Mouse (Mus musculus) hindbrain, embryonic 14.5 days (tissue): Measurements from ENCODE around the gene Gramd1b. TPM values are rescaled to one million over a fixed set of nuclear protein-coding genes. Genes with fewer than 3 reads are reported as not detected.

Experiments used
- ATAC-seq: fragments of 200-750 bp; cut with Nextera tagmentation; 2 replicates; pipeline ENCODE4 v1.8.0; 2017; ENCODE audit warnings: moderate number of reproducible peaks, mild to moderate bottlenecking, moderate TSS enrichment, moderate library complexity; ENCODE audit not compliant: low FRiP score
- DNase-seq: peaks from one replicate; pipeline ENCODE4 v3.0.0-alpha.2; 2015; ENCODE audit warnings: low spot score
- H3K27ac ChIP-seq: fragments of 300-500 bp; sonication (generic); 2 replicates; pipeline ENCODE4 v1.5.1; 2014; ENCODE audit warnings: mild to moderate bottlenecking, moderate library complexity
- H3K27me3 ChIP-seq: fragments of 300-500 bp; sonication (generic); 2 replicates; pipeline ENCODE4 v1.6.1; 2014; ENCODE audit warnings: mild to moderate bottlenecking, low read length, mixed read lengths; ENCODE audit not compliant: control insufficient read depth, insufficient read depth
- H3K36me3 ChIP-seq: fragments of 300-500 bp; sonication (generic); replicated peaks from 2 replicates; pipeline ENCODE4 v1.6.1; 2014; ENCODE audit not compliant: control insufficient read depth, insufficient read depth
- H3K4me1 ChIP-seq: fragments of 300-500 bp; sonication (generic); replicated peaks from 2 replicates; pipeline ENCODE4 v1.6.1; 2014; ENCODE audit warnings: antibody characterized with exemption, low read length, mixed read lengths; ENCODE audit not compliant: control insufficient read depth, insufficient read depth
- H3K4me2 ChIP-seq: fragments of 300-500 bp; sonication (generic); replicated peaks from 2 replicates; pipeline ENCODE4 v1.6.1; 2014; ENCODE audit warnings: mild to moderate bottlenecking, moderate library complexity
- H3K4me3 ChIP-seq: fragments of 300-500 bp; sonication (generic); replicated peaks from 2 replicates; pipeline ENCODE4 v1.5.1; 2014; ENCODE audit warnings: mild to moderate bottlenecking, low read length
- H3K9ac ChIP-seq: fragments of 300-500 bp; sonication (generic); 2 replicates; pipeline ENCODE4 v1.6.1; 2014
- H3K9me3 ChIP-seq: fragments of 300-500 bp; sonication (generic); 2 replicates; pipeline ENCODE4 v1.6.1; 2016; ENCODE audit warnings: low read length; ENCODE audit not compliant: control insufficient read depth
- WGBS: fragments of 180-500 bp; shearing (Covaris S2); extraction: QIAGEN DNeasy Blood & Tissue Kit; methylation state at CpG from one replicate; pipeline ENCODE4 v1.1.7; 2014; 5-methylcytosine and 5-hydroxymethylcytosine counted together
- polyA plus RNA-seq: library from polyadenylated mRNA; unstranded; fragments of >200 nt; fragmentation: Nextera tagmentation; extraction: Ambion mirVana; gene quantifications from 2 replicates; pipeline ENCODE4 v1.2.1, GENCODE M21; 2014

Gene Gramd1b
- polyA plus RNA-seq, 1 experiment from 2014 or later: 15.1 TPM

GRCm38 (mm10) chr9:40249106-40249505 is 282.1 kb downstream of the Gramd1b start:
- no peaks in the 10 kb centered on the region for H3K27me3 ChIP-seq
- H3K27ac ChIP-seq: no peak overlapping the region
- peaks cover 3% of the 10 kb centered on the region; the same call in 1 of the 2 replicates for H3K9me3 ChIP-seq
- H3K9ac ChIP-seq: no peak overlapping the region
- H3K4me1 ChIP-seq: 0 out of 2 replicates have a peak, but pooled peaks cover 4% of the 10 kb centered on the region
- no peak overlapping the region for H3K4me3 ChIP-seq
- ATAC-seq: no peak
- no peak for DNase-seq
- no peaks in the 10 kb centered on the region for H3K36me3 ChIP-seq
- no peak overlapping the region for H3K4me2 ChIP-seq
- 83% methylated on average over 1 of the region's 1 CpGs for WGBS

DNA sequence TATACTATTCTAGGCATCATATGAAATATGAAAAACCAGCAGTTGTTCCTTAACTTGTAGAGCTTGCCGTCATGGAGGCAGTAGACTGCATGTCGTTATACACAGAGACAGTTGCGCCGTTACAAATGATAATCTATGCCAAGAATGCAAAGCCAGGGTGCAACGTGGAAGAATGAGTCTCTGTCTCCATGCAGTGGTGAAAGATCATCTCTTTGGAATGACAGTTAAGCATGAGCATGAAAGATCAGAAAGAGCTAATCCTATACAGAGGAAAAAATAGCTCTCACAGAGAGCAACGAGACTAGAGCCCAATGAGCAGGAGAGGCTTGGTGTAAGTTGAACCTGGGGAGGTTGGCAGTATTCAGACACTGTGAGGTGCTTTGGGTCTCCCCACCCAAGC is 284.5 kb downstream of the Gramd1b start:
- Histone ChIP-seq H3K4me1 (0 out of 2 replicates have a peak, but pooled peaks cover 4% of the 10 kb centered on the region), H3K9ac (no peak overlapping the region), H3K27ac (peak overlapping the region; percentile 66), H3K4me2 (no peak overlapping the region), H3K9me3 (peaks cover 3% of the 10 kb centered on the region; the same call in 1 of the 2 replicates), H3K4me3 (no peak overlapping the region), H3K27me3 (no peaks in the 10 kb centered on the region), H3K36me3 (no peaks in the 10 kb centered on the region)
- ATAC-seq: no peak
- WGBS: 67% methylated on average over 6 of the region's 6 CpGs
- no peak for DNase-seq

- 52% methylated on average over 7 of the region's 7 CpGs for WGBS
- Histone ChIP-seq H3K9me3 (peaks cover 3% of the 10 kb centered on the region; the same call in 1 of the 2 replicates), H3K9ac (no peak overlapping the region), H3K4me3 (no peak overlapping the region), H3K4me2 (no peak overlapping the region), H3K27me3 (no peaks in the 10 kb centered on the region), H3K36me3 (no peaks in the 10 kb centered on the region), H3K4me1 (peaks cover 8% of the 10 kb centered on the region), H3K27ac (peak overlapping the region; percentile 66)
- ATAC-seq (no peak), DNase-seq (no peak)
These were observed 285.1 kb downstream of the Gramd1b start for GRCm38 (mm10) chr9:40245974-40246665.

DNA sequence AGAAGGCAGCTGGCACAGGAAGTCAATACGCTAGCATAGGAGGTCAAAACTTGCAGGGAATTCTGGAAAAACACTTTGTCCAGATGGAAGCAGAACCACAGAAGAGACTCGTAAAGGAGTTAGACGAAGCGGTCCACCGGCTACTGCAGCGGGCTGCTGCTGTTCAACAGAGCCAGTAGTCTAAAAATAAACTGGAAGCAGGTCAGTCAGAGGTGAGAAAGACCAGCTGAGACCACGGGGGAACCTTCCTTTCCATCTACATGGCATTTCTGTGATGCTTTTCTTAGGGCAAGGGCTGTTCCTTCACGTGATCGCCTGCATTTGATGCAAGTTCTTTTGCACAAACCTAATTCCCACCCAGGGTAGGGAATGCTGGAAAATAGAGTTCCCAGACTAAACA is 285.7 kb downstream of the Gramd1b start:
- DNase-seq: no peak
- Histone ChIP-seq H3K4me1 (peaks cover 15% of the 10 kb centered on the region), H3K9ac (no peak overlapping the region), H3K4me2 (no peak overlapping the region), H3K36me3 (no peaks in the 10 kb centered on the region), H3K9me3 (peaks cover 3% of the 10 kb centered on the region; the same call in 1 of the 2 replicates), H3K4me3 (no peak overlapping the region), H3K27ac (peak overlapping the region; percentile 66), H3K27me3 (no peaks in the 10 kb centered on the region)
- 70% methylated on average over 9 of the region's 9 CpGs for WGBS
- no peak for ATAC-seq

Other genes with a start within 250 kb of the Gramd1b start
- not detected in 2 replicates for gene Gm21915, start 139.2 kb upstream of the Gramd1b start, polyA plus RNA-seq
- gene Clmp, start 154.6 kb upstream of the Gramd1b start, polyA plus RNA-seq: 56.6 and 62.9 TPM in 2 replicates